Mouse (Mus musculus): Measurements from ENCODE around the gene Pop5. TPM values are rescaled to one million over a fixed set of nuclear protein-coding genes. Genes with fewer than 3 reads are reported as not detected.
A peak's percentile ranks its signal among the peaks of the same experiment; 100 is the strongest.

Gene Pop5
- polyA plus RNA-seq, 2 experiments = 51.6 to 90.3 TPM

DNA sequence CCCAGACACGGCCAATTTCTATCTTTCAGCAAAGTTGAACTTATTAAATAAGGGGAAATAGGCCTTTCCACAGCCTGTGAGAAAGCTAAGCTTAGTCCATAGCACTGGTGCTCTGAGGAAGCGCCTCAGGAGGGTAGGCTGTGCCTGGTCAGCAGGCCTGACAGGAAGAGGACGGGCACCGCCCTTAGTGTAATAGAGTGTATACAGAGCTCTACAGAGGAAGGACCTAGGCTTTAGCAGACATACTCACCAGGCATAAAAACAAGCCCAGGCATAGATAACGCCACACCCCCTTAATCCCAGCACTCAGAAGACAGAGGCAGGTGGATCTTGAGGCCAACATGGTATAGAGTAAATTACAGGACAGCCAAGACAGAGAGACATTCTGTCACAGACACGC lies 24.7 kb downstream of the Pop5 start:
- H3K4me1 ChIP-seq (ENCODE audit: control insufficient read depth, insufficient read depth, low read length) = no peaks in the 10 kb centered on the region
- H3K9ac ChIP-seq (ENCODE audit: low read depth, low read length, severe bottlenecking) = no peak overlapping the region
- peaks cover 66% of the 10 kb centered on the region for H3K36me3 ChIP-seq (ENCODE audit: control insufficient read depth, insufficient read depth, low read length)
- TF ChIP-seq POLR2A (IDR thresholded peaks at IDR 0.05; ENCODE audit: borderline replicate concordance, extremely low read depth, insufficient read depth, insufficient read length) = no peak
- no peaks in the 10 kb centered on the region for H3K27me3 ChIP-seq (ENCODE audit: control insufficient read depth, insufficient read depth, low read length)
- WGBS = 81% methylated on average over 6 of the region's 6 CpGs
- no peak overlapping the region for H3K4me3 ChIP-seq (replicated peaks; ENCODE audit: low read length)
- no peak overlapping the region for H3K4me2 ChIP-seq (replicated peaks; ENCODE audit: low read depth, low read length, severe bottlenecking)
- ATAC-seq (ENCODE audit: low FRiP score, low read depth) (no peak), DNase-seq (ENCODE audit: low spot score) (no peak)
- H3K27ac ChIP-seq (replicated peaks; ENCODE audit: low read depth, low read length) = no peak overlapping the region
- H3K9me3 ChIP-seq (ENCODE audit: control insufficient read depth, low read length) = no peaks in the 10 kb centered on the region

DNA sequence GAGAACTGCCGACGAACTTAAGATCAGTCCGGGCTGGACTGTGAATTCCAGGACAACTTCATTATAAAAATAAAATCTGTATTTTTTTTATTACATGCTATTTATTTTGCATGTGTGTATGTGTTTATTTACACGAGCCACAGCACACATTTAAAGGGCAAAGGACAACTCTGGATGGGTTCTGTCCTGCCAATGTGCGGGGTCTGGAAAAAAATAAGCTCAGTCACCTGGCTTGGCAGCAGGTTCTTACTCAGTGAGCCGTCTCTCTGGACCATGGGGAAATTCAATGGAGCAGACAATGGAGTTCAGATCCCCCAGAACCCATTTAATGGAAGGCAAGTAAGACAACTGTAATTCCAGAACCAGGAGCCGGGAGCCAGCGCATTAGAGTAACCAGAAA lies 25.5 kb downstream of the Pop5 start:
- H3K27ac ChIP-seq (replicated peaks; ENCODE audit: low read depth, low read length) = no peak overlapping the region
- H3K9ac ChIP-seq (ENCODE audit: low read depth, low read length, severe bottlenecking) = no peak overlapping the region
- no peaks in the 10 kb centered on the region; the same call in 1 of the 2 replicates for H3K4me1 ChIP-seq (ENCODE audit: control insufficient read depth, insufficient read depth, low read length)
- H3K4me2 ChIP-seq (replicated peaks; ENCODE audit: low read depth, low read length, severe bottlenecking) = no peak overlapping the region
- peaks cover 61% of the 10 kb centered on the region for H3K36me3 ChIP-seq (ENCODE audit: control insufficient read depth, insufficient read depth, low read length)
- no peak for DNase-seq (ENCODE audit: low spot score)
- no peaks in the 10 kb centered on the region for H3K27me3 ChIP-seq (ENCODE audit: control insufficient read depth, insufficient read depth, low read length)
- no peak for ATAC-seq (ENCODE audit: low FRiP score, low read depth)
- TF ChIP-seq POLR2A (IDR thresholded peaks at IDR 0.05; ENCODE audit: borderline replicate concordance, extremely low read depth, insufficient read depth, insufficient read length) = no peak
- WGBS = 80% methylated on average over 8 of the region's 8 CpGs
- H3K9me3 ChIP-seq (ENCODE audit: control insufficient read depth, low read length) = no peaks in the 10 kb centered on the region
- H3K4me3 ChIP-seq (replicated peaks; ENCODE audit: low read length) = no peak overlapping the region

DNA sequence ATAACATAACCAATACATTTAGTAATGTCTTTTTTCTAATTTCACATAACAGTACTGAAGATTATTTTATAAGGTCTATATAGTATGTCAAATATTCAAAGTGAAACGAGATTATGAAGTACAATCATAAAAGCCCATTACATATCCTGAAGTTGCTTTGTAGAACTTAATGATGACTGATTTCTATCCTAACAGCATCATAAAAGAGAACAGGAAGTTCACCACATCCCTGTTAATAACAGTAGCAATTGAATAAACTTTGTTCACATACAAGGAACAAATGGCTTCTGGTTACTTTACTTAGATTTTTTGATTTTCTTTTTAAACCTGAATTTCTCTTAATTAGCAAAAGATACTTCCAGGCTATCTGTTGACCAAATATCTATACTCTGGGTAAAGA lies 26.2 kb downstream of the Pop5 start:
- Histone ChIP-seq H3K9me3 (ENCODE audit: control insufficient read depth, low read length) (no peaks in the 10 kb centered on the region), H3K36me3 (ENCODE audit: control insufficient read depth, insufficient read depth, low read length) (peaks cover 61% of the 10 kb centered on the region), H3K9ac (ENCODE audit: low read depth, low read length, severe bottlenecking) (no peak overlapping the region), H3K27me3 (ENCODE audit: control insufficient read depth, insufficient read depth, low read length) (no peaks in the 10 kb centered on the region), H3K4me1 (ENCODE audit: control insufficient read depth, insufficient read depth, low read length) (peaks cover 5% of the 10 kb centered on the region), H3K4me2 (replicated peaks; ENCODE audit: low read depth, low read length, severe bottlenecking) (no peak overlapping the region), H3K27ac (replicated peaks; ENCODE audit: low read depth, low read length) (no peak overlapping the region), H3K4me3 (replicated peaks; ENCODE audit: low read length) (no peak overlapping the region)
- DNase-seq (ENCODE audit: low spot score) (no peak), ATAC-seq (ENCODE audit: low FRiP score, low read depth) (no peak)
- no peak for TF ChIP-seq POLR2A (IDR thresholded peaks at IDR 0.05; ENCODE audit: borderline replicate concordance, extremely low read depth, insufficient read depth, insufficient read length)
- WGBS = 74% methylated on average over 1 of the region's 1 CpGs

DNA sequence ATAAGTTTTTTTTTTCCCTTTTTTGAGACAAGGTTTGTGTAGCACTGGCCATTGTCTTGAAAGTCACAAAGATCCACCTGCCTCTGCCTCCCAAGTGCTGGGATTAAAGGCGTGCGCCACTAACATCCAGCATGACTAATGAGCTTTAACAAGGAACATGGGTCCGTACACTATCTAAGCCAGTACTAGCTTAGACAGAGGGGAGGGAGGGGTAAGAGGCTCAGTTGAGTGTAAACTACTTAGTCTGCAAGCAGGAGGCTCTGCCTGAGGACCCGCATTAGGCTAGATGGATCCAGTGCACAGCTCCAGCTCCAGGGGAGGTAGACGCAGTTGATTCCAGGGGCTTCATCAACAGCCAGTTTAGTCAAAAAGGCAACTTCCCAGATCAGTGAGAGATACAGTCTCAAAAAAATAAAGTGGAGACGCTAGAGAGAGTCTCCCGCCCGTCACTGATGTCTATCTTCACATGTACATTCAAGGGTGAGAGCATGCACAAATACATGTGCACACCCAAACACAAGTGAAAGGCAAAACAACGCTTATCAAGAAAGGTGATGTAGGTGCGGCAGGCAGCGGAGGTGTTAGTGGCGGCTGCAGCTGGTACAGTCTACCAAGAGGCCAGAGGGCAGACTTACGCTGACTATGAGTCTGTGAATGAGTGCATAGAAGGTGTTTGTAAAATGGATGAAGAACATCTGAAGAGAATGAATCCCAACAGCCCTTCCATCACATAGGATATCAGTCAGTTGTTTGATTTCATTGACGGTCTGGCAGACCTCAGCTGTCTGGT lies 27.1 kb downstream of the Pop5 start:
- Histone ChIP-seq H3K4me3 (replicated peaks; ENCODE audit: low read length) (no peak overlapping the region), H3K9me3 (ENCODE audit: control insufficient read depth, low read length) (no peaks in the 10 kb centered on the region), H3K27ac (replicated peaks; ENCODE audit: low read depth, low read length) (no peak overlapping the region), H3K36me3 (ENCODE audit: control insufficient read depth, insufficient read depth, low read length) (peaks cover 56% of the 10 kb centered on the region), H3K4me2 (replicated peaks; ENCODE audit: low read depth, low read length, severe bottlenecking) (no peak overlapping the region), H3K9ac (ENCODE audit: low read depth, low read length, severe bottlenecking) (no peak overlapping the region), H3K4me1 (ENCODE audit: control insufficient read depth, insufficient read depth, low read length) (peaks cover 5% of the 10 kb centered on the region), H3K27me3 (ENCODE audit: control insufficient read depth, insufficient read depth, low read length) (no peaks in the 10 kb centered on the region)
- ATAC-seq (ENCODE audit: low FRiP score, low read depth) (no peak), DNase-seq (ENCODE audit: low spot score) (no peak)
- 93% methylated on average over 14 of the region's 14 CpGs for WGBS
- no peak for TF ChIP-seq POLR2A (IDR thresholded peaks at IDR 0.05; ENCODE audit: borderline replicate concordance, extremely low read depth, insufficient read depth, insufficient read length)

DNA sequence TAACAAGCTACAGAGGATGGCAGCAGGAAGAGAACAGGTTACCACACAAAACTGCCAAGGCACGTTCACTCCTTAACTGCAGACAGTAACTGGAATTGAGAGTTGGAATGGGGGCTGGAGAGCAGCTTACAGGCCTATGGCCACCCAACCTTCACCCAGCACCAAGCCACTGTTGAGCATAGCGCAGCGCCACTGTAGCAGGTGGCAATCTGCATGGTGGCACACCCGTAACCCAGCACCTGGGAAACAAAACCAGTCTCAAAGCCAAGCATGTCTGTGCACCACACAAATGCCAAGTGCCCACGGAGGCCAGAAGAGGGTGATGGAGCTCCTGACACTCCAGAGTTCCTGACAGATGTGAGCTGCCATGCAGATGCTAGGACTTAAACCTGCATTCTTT lies 30.7 kb downstream of the Pop5 start:
- peaks cover 47% of the 10 kb centered on the region for H3K36me3 ChIP-seq (ENCODE audit: control insufficient read depth, insufficient read depth, low read length)

More for the DNA sequence above, 30.7 kb downstream of the Pop5 start:
- peaks cover 23% of the 10 kb centered on the region for H3K4me1 ChIP-seq (ENCODE audit: control insufficient read depth, insufficient read depth, low read length)
- H3K9ac ChIP-seq (ENCODE audit: low read depth, low read length, severe bottlenecking) = no peak overlapping the region
- no peak overlapping the region for H3K4me3 ChIP-seq (replicated peaks; ENCODE audit: low read length)
- H3K4me2 ChIP-seq (replicated peaks; ENCODE audit: low read depth, low read length, severe bottlenecking) = 0 out of 2 replicates have a peak overlapping the region, but pooled peaks have one; percentile 5
- DNase-seq (ENCODE audit: low spot score) = no peak
- H3K9me3 ChIP-seq (ENCODE audit: control insufficient read depth, low read length) = no peaks in the 10 kb centered on the region
- H3K27me3 ChIP-seq (ENCODE audit: control insufficient read depth, insufficient read depth, low read length) = no peaks in the 10 kb centered on the region
- no peak for ATAC-seq (ENCODE audit: low FRiP score, low read depth)
- WGBS = 90% methylated on average over 5 of the region's 5 CpGs
- no peak overlapping the region for H3K27ac ChIP-seq (replicated peaks; ENCODE audit: low read depth, low read length)
- TF ChIP-seq POLR2A (IDR thresholded peaks at IDR 0.05; ENCODE audit: borderline replicate concordance, extremely low read depth, insufficient read depth, insufficient read length) = no peak

All from limb, embryonic 14.5 days (tissue).